Mouse (Mus musculus) intestine, postnatal 0 days (tissue): ENCODE data around the gene Ccdc186. TPM values are rescaled to one million over a fixed set of nuclear protein-coding genes. Genes with fewer than 3 reads are reported as not detected.

Experiments
- ATAC-seq: fragments of 200-750 bp; cut with Nextera tagmentation; 2 replicates; pipeline ENCODE4 v1.8.0; 2017; ENCODE audit warnings: mild to moderate bottlenecking, moderate TSS enrichment, moderate library complexity
- H3K27ac ChIP-seq: fragments of 300-500 bp; sonication (generic); 2 replicates; pipeline ENCODE4 v1.5.1; 2014; ENCODE audit warnings: mild to moderate bottlenecking, low read depth, low read length, moderate library complexity
- H3K27me3 ChIP-seq: fragments of 300-500 bp; sonication (generic); replicated peaks from 2 replicates; pipeline ENCODE4 v1.6.1; 2014; ENCODE audit warnings: low read length, mixed read lengths; ENCODE audit not compliant: control insufficient read depth, insufficient read depth
- H3K36me3 ChIP-seq: fragments of 300-500 bp; sonication (generic); 2 replicates; pipeline ENCODE4 v1.6.1; 2014; ENCODE audit warnings: mild to moderate bottlenecking, moderate library complexity; ENCODE audit not compliant: control insufficient read depth, insufficient read depth
- H3K4me1 ChIP-seq: fragments of 300-500 bp; sonication (generic); replicated peaks from 2 replicates; pipeline ENCODE4 v1.6.1; 2014; ENCODE audit warnings: antibody characterized with exemption, low read length, mixed read lengths; ENCODE audit not compliant: control insufficient read depth, insufficient read depth
- H3K4me2 ChIP-seq: fragments of 300-500 bp; sonication (generic); replicated peaks from 2 replicates; pipeline ENCODE4 v1.6.1; 2014; ENCODE audit warnings: low read depth, mild to moderate bottlenecking, moderate library complexity
- H3K4me3 ChIP-seq: fragments of 300-500 bp; sonication (generic); 2 replicates; pipeline ENCODE4 v1.5.1; 2014; ENCODE audit warnings: low read depth, low read length
- H3K9ac ChIP-seq: fragments of 300-500 bp; sonication (generic); 2 replicates; pipeline ENCODE4 v1.6.1; 2014; ENCODE audit warnings: mild to moderate bottlenecking, low read depth, low read length
- H3K9me3 ChIP-seq: fragments of 300-500 bp; sonication (generic); 2 replicates; pipeline ENCODE4 v1.6.1; 2016; ENCODE audit warnings: mixed run types; ENCODE audit not compliant: control insufficient read depth
- CTCF ChIP-seq: sonication (generic); IDR thresholded peaks from 2 replicates; pipeline ENCODE4 v1.5.1; 2016; ENCODE audit warnings: low read depth, mild to moderate bottlenecking, control low read depth, antibody characterized with exemption, moderate library complexity
- WGBS: fragments of 180-500 bp; shearing (Covaris S2); extraction: QIAGEN DNeasy Blood & Tissue Kit; methylation state at CpG from one replicate; pipeline ENCODE4 v1.1.7; 2014; 5-methylcytosine and 5-hydroxymethylcytosine counted together
- polyA plus RNA-seq: library from polyadenylated mRNA; unstranded; fragments of >200 nt; fragmentation: Nextera tagmentation; extraction: Ambion mirVana; gene quantifications from 2 replicates; pipeline ENCODE4 v1.2.1, GENCODE M21; 2015

The Ccdc186 gene
- 11.3 and 11.8 TPM in 2 replicates for polyA plus RNA-seq

DNA sequence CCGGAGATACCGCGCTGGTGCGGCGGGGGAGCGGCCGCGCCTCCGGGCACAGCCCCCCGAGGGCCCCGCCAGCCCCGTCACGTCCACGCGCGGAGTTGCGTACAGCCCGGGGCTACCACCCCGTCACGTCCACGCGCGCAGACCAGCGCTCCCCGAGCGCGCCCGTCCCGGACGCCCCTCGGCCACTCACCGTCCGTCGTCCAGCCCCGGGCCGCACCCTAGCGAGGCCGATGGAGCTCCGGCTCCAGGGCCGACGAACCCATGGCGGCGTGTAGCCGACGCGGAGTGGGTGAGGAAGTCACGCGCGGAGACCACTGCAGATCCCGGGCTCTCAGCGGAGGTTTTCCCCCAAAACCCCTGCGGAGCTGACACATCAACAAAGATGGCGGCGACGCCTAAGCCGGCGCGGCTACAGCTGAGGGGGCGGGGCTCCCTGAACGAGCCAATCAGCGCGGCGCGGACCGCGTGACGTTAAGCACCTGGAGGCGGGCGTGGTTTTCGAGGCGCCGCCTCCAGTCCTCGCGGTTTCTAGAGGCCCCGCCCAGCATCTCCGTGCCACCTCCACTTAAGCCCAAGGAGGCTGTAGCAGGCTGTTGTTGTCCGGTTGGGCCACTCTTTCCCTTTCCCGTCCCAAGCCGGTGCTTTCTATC is at the start of gene Ccdc186:
Ccdc186 (minus strand) TSS at position 393 of the 650 bp plus-strand sequence.
- TF ChIP-seq CTCF, result no peak
- peak within 1 kb of the TSS; percentile 88 for H3K27ac ChIP-seq
- no peaks in the 10 kb centered on the region for H3K27me3 ChIP-seq
- H3K9ac ChIP-seq, result peak within 1 kb of the TSS; percentile 93
- 0 out of 2 replicates have a peak, but pooled peaks cover 6% of the 10 kb centered on the region for H3K4me1 ChIP-seq
- H3K4me3 ChIP-seq, result peak within 1 kb of the TSS; percentile 95
- under 1% methylated on average over 77 of the region's 79 CpGs for WGBS
- peak within 1 kb of the TSS; percentile 74 for H3K4me2 ChIP-seq
- peak; percentile 94 for ATAC-seq
- no peaks in the 10 kb centered on the region for H3K9me3 ChIP-seq
- no peaks in the 10 kb centered on the region for H3K36me3 ChIP-seq

DNA sequence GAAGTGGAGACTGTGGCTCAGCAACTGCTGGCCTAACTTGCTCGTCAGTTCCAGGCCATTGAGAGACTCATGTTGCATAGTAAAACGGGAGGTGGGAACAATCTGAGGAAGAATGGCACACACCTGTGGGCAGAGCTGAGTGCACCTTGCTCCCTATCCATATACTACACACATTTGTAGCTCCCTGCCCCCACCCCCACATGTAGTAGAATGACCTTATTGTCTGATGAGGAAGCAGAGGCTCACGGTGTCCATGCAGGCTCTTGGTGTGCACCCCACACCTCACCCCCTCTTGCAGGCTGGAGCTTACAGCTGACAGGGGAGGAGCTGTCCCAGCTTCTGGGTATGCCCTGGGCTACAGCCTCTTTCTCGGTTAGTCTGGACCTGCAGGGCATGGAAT is 45.7 kb upstream of the Ccdc186 start:
- Histone ChIP-seq H3K4me2 (no peak overlapping the region), H3K9me3 (no peaks in the 10 kb centered on the region), H3K27ac (no peak overlapping the region), H3K4me1 (no peaks in the 10 kb centered on the region), H3K27me3 (peaks cover under 1% of the 10 kb centered on the region; the same call in 1 of the 2 replicates), H3K36me3 (no peaks in the 10 kb centered on the region), H3K9ac (no peak overlapping the region), H3K4me3 (no peak overlapping the region)
- WGBS, result 46% methylated on average over 4 of the region's 4 CpGs
- no peak for TF ChIP-seq CTCF
- ATAC-seq, result peak; percentile 84

DNA sequence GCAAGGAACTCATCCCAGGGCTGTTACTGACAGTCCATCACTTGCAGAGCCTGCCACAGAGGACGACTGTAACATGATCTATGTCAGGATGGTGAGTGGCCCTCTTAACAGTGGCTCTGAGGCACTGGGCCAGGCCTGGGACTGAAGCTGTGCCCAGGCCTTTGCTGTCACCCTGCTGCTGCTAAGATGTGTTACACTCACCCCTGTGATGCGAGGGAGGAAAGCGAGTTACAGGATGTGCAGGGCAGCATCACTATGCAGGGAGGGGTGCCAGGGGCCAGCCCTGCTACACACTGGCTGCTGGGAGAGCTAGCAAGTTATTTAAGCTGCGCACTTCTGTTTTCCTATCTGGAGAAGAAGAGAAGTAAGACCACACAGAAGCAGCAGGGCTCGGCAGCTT is 34.5 kb upstream of the Ccdc186 start:
- no peak for TF ChIP-seq CTCF
- no peaks in the 10 kb centered on the region for H3K36me3 ChIP-seq
- H3K4me1 ChIP-seq, result no peaks in the 10 kb centered on the region
- no peaks in the 10 kb centered on the region for H3K9me3 ChIP-seq
- no peak overlapping the region for H3K9ac ChIP-seq
- no peak overlapping the region for H3K4me3 ChIP-seq
- no peak overlapping the region for H3K4me2 ChIP-seq
- no peak for ATAC-seq
- no peaks in the 10 kb centered on the region for H3K27me3 ChIP-seq
- no peak overlapping the region for H3K27ac ChIP-seq
- WGBS, result 54% methylated on average over 5 of the region's 5 CpGs

DNA sequence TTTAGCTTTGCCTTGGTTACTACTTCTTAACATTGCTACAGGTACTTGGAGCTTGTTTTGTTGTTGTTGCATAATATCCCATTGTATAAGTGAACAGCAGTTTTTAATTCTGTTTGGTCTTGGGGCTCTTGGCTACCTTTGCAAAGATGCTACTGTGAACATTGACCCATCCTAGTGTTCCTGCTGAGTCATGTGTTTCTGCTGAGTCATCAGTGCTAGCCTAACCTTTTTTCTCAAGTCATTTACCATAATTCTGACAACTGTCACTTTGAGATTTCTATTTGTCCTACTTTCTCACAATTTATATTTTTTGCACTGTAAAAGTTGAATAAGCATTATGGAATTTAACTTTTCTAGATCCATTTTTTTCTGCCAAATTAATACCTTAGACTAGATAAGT is 30.6 kb upstream of the Ccdc186 start:
- Histone ChIP-seq H3K9ac (no peak overlapping the region), H3K27ac (no peak overlapping the region), H3K4me2 (no peak overlapping the region), H3K4me1 (no peaks in the 10 kb centered on the region), H3K36me3 (no peaks in the 10 kb centered on the region), H3K4me3 (no peak overlapping the region), H3K9me3 (no peaks in the 10 kb centered on the region), H3K27me3 (no peaks in the 10 kb centered on the region)
- ATAC-seq, result no peak
- no peak for TF ChIP-seq CTCF

DNA sequence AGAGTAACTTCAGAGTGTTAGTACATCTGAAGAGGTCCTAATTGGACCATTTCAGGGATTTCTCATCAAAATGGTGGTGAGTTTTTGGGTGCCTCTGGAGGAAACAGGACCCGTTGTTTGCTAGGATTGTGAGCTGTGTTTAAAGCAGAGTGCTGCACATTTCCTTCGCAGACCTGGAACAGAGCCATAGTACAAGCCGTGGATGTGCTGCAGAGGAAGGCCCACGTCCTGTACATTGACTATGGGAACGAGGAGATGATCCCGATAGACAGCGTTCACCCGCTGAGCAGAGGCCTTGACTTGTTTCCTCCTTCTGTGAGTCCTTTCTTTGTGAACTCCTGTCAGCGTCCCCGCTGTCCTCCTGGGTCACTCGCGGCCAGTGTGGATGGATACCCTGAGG is 21.0 kb upstream of the Ccdc186 start:
- Histone ChIP-seq H3K9me3 (0 out of 2 replicates have a peak, but pooled peaks cover 3% of the 10 kb centered on the region), H3K27ac (no peak overlapping the region), H3K4me3 (no peak overlapping the region), H3K9ac (no peak overlapping the region), H3K27me3 (no peaks in the 10 kb centered on the region), H3K36me3 (no peaks in the 10 kb centered on the region), H3K4me2 (no peak overlapping the region), H3K4me1 (no peaks in the 10 kb centered on the region)
- 57% methylated on average over 12 of the region's 12 CpGs for WGBS
- ATAC-seq, result no peak
- TF ChIP-seq CTCF, result no peak

DNA sequence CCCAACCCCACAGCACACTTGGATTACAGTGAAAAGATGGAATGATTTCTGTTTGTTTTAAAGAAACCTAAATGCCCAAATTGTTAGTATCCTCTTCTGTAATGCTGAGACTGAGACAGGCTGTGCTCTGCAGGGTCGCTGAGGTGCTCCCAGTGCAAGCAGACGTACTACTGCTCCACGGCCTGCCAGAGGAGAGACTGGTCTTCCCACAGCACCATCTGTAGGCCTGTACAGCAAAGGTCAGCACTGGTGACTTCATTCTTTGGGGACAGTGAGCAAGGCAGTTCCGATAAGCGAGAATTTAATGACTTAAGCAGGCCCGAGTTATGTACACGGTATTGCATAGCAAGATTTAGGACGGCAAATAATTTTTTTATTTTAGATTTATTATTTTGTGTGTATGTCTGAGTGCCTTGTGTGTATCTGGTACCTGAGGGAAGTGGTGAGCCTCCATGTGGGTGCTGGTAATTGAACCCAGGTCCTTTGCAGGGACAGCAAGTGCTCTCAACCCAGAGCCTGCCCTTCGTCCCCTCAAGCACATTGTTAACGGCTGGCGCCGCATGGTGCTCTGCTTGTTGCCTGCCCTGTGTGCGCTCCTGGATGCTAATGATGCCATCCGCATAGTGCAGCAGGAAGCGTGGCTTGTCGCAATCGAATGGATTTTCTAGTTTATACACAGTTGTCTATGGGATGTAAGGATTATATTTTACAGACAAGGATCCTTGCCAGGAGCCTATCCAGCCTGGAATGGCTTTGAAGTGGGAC is 17.1 kb upstream of the Ccdc186 start:
- H3K9ac ChIP-seq, result no peak overlapping the region
- no peaks in the 10 kb centered on the region for H3K36me3 ChIP-seq
- no peaks in the 10 kb centered on the region for H3K27me3 ChIP-seq
- no peak overlapping the region for H3K27ac ChIP-seq
- no peaks in the 10 kb centered on the region for H3K4me1 ChIP-seq
- ATAC-seq, result no peak
- 76% methylated on average over 17 of the region's 17 CpGs for WGBS
- no peak overlapping the region for H3K4me2 ChIP-seq
- no peak overlapping the region for H3K4me3 ChIP-seq
- peak; percentile 33 for TF ChIP-seq CTCF
- H3K9me3 ChIP-seq, result no peaks in the 10 kb centered on the region
